Mouse (Mus musculus) MEL (cell line): Measurements from ENCODE around the gene Srsf10. TPM values are rescaled to one million over a fixed set of nuclear protein-coding genes. Genes with fewer than 3 reads are reported as not detected.
A peak's percentile ranks its signal among the peaks of the same experiment; 100 is the strongest.

Experiments used
- DNase-seq: peaks from one replicate; pipeline ENCODE4 v3.0.0; 2011; ENCODE audit warnings: low read depth, low spot score
- H3K27ac ChIP-seq: 2 replicates; pipeline ENCODE4 v1.5.1; 2012; ENCODE audit warnings: low read depth, mild to moderate bottlenecking, control low read depth, low read length, moderate library complexity; ENCODE audit not compliant: control insufficient read depth
- H3K27me3 ChIP-seq, 2 experiments: fragments of 150-350 bp in 1 of 2; sonication (generic) in 1 of 2; 2 replicates each; pipeline ENCODE4 v1.6.1; 2012; ENCODE audit warnings: low read length in 2 of 2, mild to moderate bottlenecking in 2 of 2, improper control_type of control experiment in 1 of 2, moderate library complexity in 1 of 2; ENCODE audit not compliant: insufficient read depth in 2 of 2, control insufficient read depth in 1 of 2
- H3K36me3 ChIP-seq, 2 experiments: 2 replicates each; pipeline ENCODE4 v1.6.1; 2012 to 2014; ENCODE audit warnings: low read length in 2 of 2, improper control_type of control experiment in 1 of 2, inconsistent platforms in 1 of 2, mild to moderate bottlenecking in 1 of 2; ENCODE audit not compliant: insufficient read depth in 2 of 2, control insufficient read depth in 1 of 2
- H3K4me1 ChIP-seq, 2 experiments: fragments of 150-350 bp in 1 of 2; sonication (generic) in 1 of 2; 2 replicates each; pipeline ENCODE4 v1.6.1; 2012; ENCODE audit warnings: low read length in 2 of 2, improper control_type of control experiment in 1 of 2, mild to moderate bottlenecking in 1 of 2; ENCODE audit not compliant: insufficient read depth in 2 of 2, control insufficient read depth in 1 of 2
- H3K4me3 ChIP-seq, 2 experiments: fragments of 150-350 bp in 1 of 2; sonication (generic) in 1 of 2; 2 replicates each; pipeline ENCODE4 v1.5.1; 2012; ENCODE audit warnings: low read depth in 2 of 2, low read length in 2 of 2, mild to moderate bottlenecking in 2 of 2, moderate library complexity in 2 of 2, control low read depth in 1 of 2, improper control_type of control experiment in 1 of 2; ENCODE audit not compliant: control insufficient read depth in 1 of 2, insufficient read depth in 1 of 2
- H3K79me2 ChIP-seq: 2 replicates; pipeline ENCODE4 v1.6.1; 2012; ENCODE audit warnings: mild to moderate bottlenecking, low read length, moderate library complexity; ENCODE audit not compliant: control insufficient read depth, poor library complexity, insufficient read depth
- H3K9ac ChIP-seq: 2 replicates; pipeline ENCODE4 v1.6.1; 2012; ENCODE audit warnings: low read depth, mild to moderate bottlenecking, control low read depth, low read length, moderate library complexity; ENCODE audit not compliant: control insufficient read depth, poor library complexity, severe bottlenecking
- H3K9me3 ChIP-seq: fragments of 150-350 bp; sonication (generic); replicated peaks from 2 replicates; pipeline ENCODE4 v1.6.1; 2012; ENCODE audit warnings: mild to moderate bottlenecking, low read length, improper control_type of control experiment, moderate library complexity; ENCODE audit not compliant: insufficient read depth
- BHLHE40 ChIP-seq: IDR thresholded peaks from 2 replicates; pipeline ENCODE4 v1.6.1; 2012; ENCODE audit warnings: low read depth, mild to moderate bottlenecking, inconsistent platforms, low read length, improper control_type of control experiment, borderline replicate concordance
- CHD1 ChIP-seq: IDR thresholded peaks from 2 replicates; pipeline ENCODE4 v1.6.1; 2012; ENCODE audit warnings: low read depth, mild to moderate bottlenecking, inconsistent platforms, low read length, improper control_type of control experiment
- CTCF ChIP-seq, 3 experiments: IDR thresholded peaks in 2 of 3; conservative IDR thresholded peaks in 1 of 3; 2 replicates each; pipeline ENCODE4 v1.5.1; 2011 to 2012; ENCODE audit warnings: low read length in 3 of 3, low read depth in 2 of 3, mild to moderate bottlenecking in 2 of 3, improper control_type of control experiment in 1 of 3, inconsistent platforms in 1 of 3, mixed read lengths in 1 of 3, moderate library complexity in 1 of 3; ENCODE audit not compliant: control insufficient read depth in 1 of 3, insufficient read depth in 1 of 3, poor library complexity in 1 of 3, severe bottlenecking in 1 of 3
- E2F4 ChIP-seq: IDR thresholded peaks from 2 replicates; pipeline ENCODE4 v1.6.1; 2011; ENCODE audit warnings: low read depth, low read length, improper control_type of control experiment, borderline replicate concordance
- GABPA ChIP-seq: IDR thresholded peaks from 2 replicates; pipeline ENCODE4 v1.6.1; 2012; ENCODE audit warnings: low read depth, mild to moderate bottlenecking, inconsistent platforms, low read length, improper control_type of control experiment, moderate library complexity
- JUND ChIP-seq: IDR thresholded peaks from 2 replicates; pipeline ENCODE4 v1.6.1; 2011; ENCODE audit warnings: low read depth, mild to moderate bottlenecking, improper control_type of control experiment, low read length
- MAX ChIP-seq: IDR thresholded peaks from 2 replicates; pipeline ENCODE4 v1.6.1; 2011; ENCODE audit warnings: low read length, improper control_type of control experiment
- MAZ ChIP-seq: IDR thresholded peaks from 2 replicates; pipeline ENCODE4 v1.6.1; 2012; ENCODE audit warnings: low read depth, mild to moderate bottlenecking, inconsistent platforms, low read length, improper control_type of control experiment
- MEF2A ChIP-seq: IDR thresholded peaks from 2 replicates; pipeline ENCODE4 v1.6.1; 2014; ENCODE audit warnings: low read depth, mild to moderate bottlenecking, inconsistent platforms, low read length, improper control_type of control experiment; ENCODE audit not compliant: poor library complexity, insufficient replicate concordance, severe bottlenecking; ENCODE audit errors: extremely low read depth
- MYB ChIP-seq: IDR thresholded peaks from 2 replicates; pipeline ENCODE4 v1.6.1; 2011; ENCODE audit warnings: mild to moderate bottlenecking, low read depth, low read length, improper control_type of control experiment
- NELFE ChIP-seq: IDR thresholded peaks from 2 replicates; pipeline ENCODE4 v1.6.1; 2011; ENCODE audit warnings: low read depth, low read length, improper control_type of control experiment
- NRF1 ChIP-seq: IDR thresholded peaks from 2 replicates; pipeline ENCODE4 v1.6.1; 2014; ENCODE audit warnings: low read depth, mild to moderate bottlenecking, inconsistent platforms, low read length, improper control_type of control experiment, moderate library complexity; ENCODE audit not compliant: poor library complexity, insufficient read depth, severe bottlenecking
- POLR2A ChIP-seq, 2 experiments: IDR thresholded peaks; 2 replicates each; pipeline ENCODE4 v1.6.1; 2011 to 2012; ENCODE audit warnings: low read length in 2 of 2, mild to moderate bottlenecking in 2 of 2, control low read depth in 1 of 2, improper control_type of control experiment in 1 of 2, low read depth in 1 of 2, moderate library complexity in 1 of 2; ENCODE audit not compliant: control insufficient read depth in 1 of 2, insufficient read depth in 1 of 2, poor library complexity in 1 of 2
- POLR2AphosphoS5 ChIP-seq: IDR thresholded peaks from 2 replicates; pipeline ENCODE4 v1.6.1; 2012; ENCODE audit warnings: low read depth, borderline replicate concordance, mild to moderate bottlenecking, inconsistent platforms, low read length, moderate library complexity, mixed read lengths
- RCOR1 ChIP-seq: IDR thresholded peaks from 2 replicates; pipeline ENCODE4 v1.6.1; 2012; ENCODE audit warnings: low read depth, mild to moderate bottlenecking, inconsistent platforms, low read length, improper control_type of control experiment
- SMC3 ChIP-seq: IDR thresholded peaks from 2 replicates; pipeline ENCODE4 v1.6.1; 2011; ENCODE audit warnings: low read depth, low read length, improper control_type of control experiment
- TCF12 ChIP-seq: IDR thresholded peaks from 2 replicates; pipeline ENCODE4 v1.6.1; 2014; ENCODE audit warnings: low read depth, mild to moderate bottlenecking, inconsistent platforms, low read length, improper control_type of control experiment, moderate library complexity
- USF2 ChIP-seq, 2 experiments: IDR thresholded peaks; 2 replicates each; pipeline ENCODE4 v1.6.1; 2011 to 2012; ENCODE audit warnings: improper control_type of control experiment in 2 of 2, low read length in 2 of 2, borderline replicate concordance in 1 of 2, inconsistent platforms in 1 of 2, low read depth in 1 of 2, mild to moderate bottlenecking in 1 of 2; ENCODE audit not compliant: insufficient read depth in 1 of 2
- ZKSCAN1 ChIP-seq: IDR thresholded peaks from 2 replicates; pipeline ENCODE4 v1.6.1; 2012; ENCODE audit warnings: low read depth, mild to moderate bottlenecking, inconsistent platforms, low read length, improper control_type of control experiment, moderate library complexity
- ZMIZ1 ChIP-seq: IDR thresholded peaks from 2 replicates; pipeline ENCODE4 v1.6.1; 2012; ENCODE audit warnings: low read depth, mild to moderate bottlenecking, inconsistent platforms, low read length, improper control_type of control experiment, moderate library complexity
- polyA plus RNA-seq, 2 experiments: library from polyadenylated mRNA; stranded (reverse) in 1 of 2; unstranded in 1 of 2; fragments of >175 nt in 1 of 2; fragments of >200 nt in 1 of 2; gene quantifications; 2 replicates each; pipeline versions ENCODE4 v1.2.1 to v1.2.4; 2012; ENCODE audit warnings: low replicate concordance in 2 of 2, low read depth in 1 of 2; ENCODE audit not compliant: insufficient read length in 2 of 2, insufficient read depth in 1 of 2, missing spikeins in 1 of 2
- total RNA-seq: library from RNA; depleted of rRNA; stranded (reverse); fragments of 300-350 nt; gene quantifications from 2 replicates; pipeline ENCODE4 v1.2.3, GENCODE M21; 2012

The Srsf10 gene
- total and polyA plus RNA-seq, 3 experiments = 142 to 361 (median 222) TPM

GRCm38 (mm10) chr4:135898380-135899049 is 43.0 kb downstream of the Srsf10 start (continued):
- peak in 1 of 3 experiments; percentile 8; a peak in 1 of 6 replicates for TF ChIP-seq CTCF (IDR thresholded peaks at IDR 0.05 in 2 of 3, conservative IDR thresholded peaks at IDR 0.05 in 1 of 3; ENCODE audit: control insufficient read depth in 1 of 3, insufficient read depth in 1 of 3, low read depth in 2 of 3, low read length in 3 of 3, poor library complexity in 1 of 3, severe bottlenecking in 1 of 3)
- TF ChIP-seq MAX = peak; percentile 74
- TF ChIP-seq NRF1 = no peak
- no peak for TF ChIP-seq POLR2AphosphoS5
- peak; percentile 58; the same call in 1 of the 2 replicates for TF ChIP-seq BHLHE40
- peak; percentile 53; the same call in 1 of the 2 replicates for TF ChIP-seq CHD1
- no peak for TF ChIP-seq ZKSCAN1
- no peak for TF ChIP-seq MEF2A
- TF ChIP-seq JUND = no peak
- TF ChIP-seq NELFE = peak; percentile 70; the same call in 1 of the 2 replicates
- TF ChIP-seq ZMIZ1 = peak; percentile 81; the same call in 1 of the 2 replicates
- TF ChIP-seq MYB = no peak
- TF ChIP-seq E2F4 = no peak
- TF ChIP-seq USF2 (IDR thresholded peaks at IDR 0.05; ENCODE audit: borderline replicate concordance in 1 of 2, insufficient read depth in 1 of 2, low read depth in 1 of 2, low read length in 2 of 2) = no peak
- peak; percentile 89 for TF ChIP-seq TCF12
- peak; percentile 51 to 76 for TF ChIP-seq POLR2A (IDR thresholded peaks at IDR 0.05; ENCODE audit: control insufficient read depth in 1 of 2, insufficient read depth in 1 of 2, low read depth in 1 of 2, low read length in 2 of 2, poor library complexity in 1 of 2)
- peak; percentile 58 for TF ChIP-seq MAZ
- TF ChIP-seq GABPA = no peak
- no peak for TF ChIP-seq SMC3
- TF ChIP-seq RCOR1 = peak; percentile 72

- TF ChIP-seq NRF1 = no peak
- no peak overlapping the region for H3K4me3 ChIP-seq
- no peak overlapping the region for H3K9ac ChIP-seq
- no peaks in the 10 kb centered on the region for H3K9me3 ChIP-seq
- H3K27ac ChIP-seq = no peak overlapping the region
- H3K4me1 ChIP-seq = peaks cover 19 to 38% of the 10 kb centered on the region in 2 experiments
- no peaks in the 10 kb centered on the region for H3K27me3 ChIP-seq
- peaks cover 0 to 24% of the 10 kb centered on the region in 2 experiments; a peak in 2 of 4 replicates for H3K36me3 ChIP-seq
- peak; percentile 20 for DNase-seq
- peaks cover 5% of the 10 kb centered on the region for H3K79me2 ChIP-seq
Observed at GRCm38 (mm10) chr4:135899050-135899448, 43.5 kb downstream of the Srsf10 start.
